Mouse (Mus musculus) kidney, adult 9 months (tissue): ENCODE measurements at regions not wholly inside any gene's neighbourhood (a gene's known extent, or its start where the extent isn't known, plus 50 kb on each side); places are given as distances from the start of the nearest gene placed in this dataset.

Experiments
- DNase-seq: peaks from one replicate; pipeline ENCODE4 v3.0.0; 2022

- DNase-seq: no peak
These were observed 230.3 kb downstream of the Parp8 start for GRCm38 (mm10) chr13:116795041-116795440.

DNA sequence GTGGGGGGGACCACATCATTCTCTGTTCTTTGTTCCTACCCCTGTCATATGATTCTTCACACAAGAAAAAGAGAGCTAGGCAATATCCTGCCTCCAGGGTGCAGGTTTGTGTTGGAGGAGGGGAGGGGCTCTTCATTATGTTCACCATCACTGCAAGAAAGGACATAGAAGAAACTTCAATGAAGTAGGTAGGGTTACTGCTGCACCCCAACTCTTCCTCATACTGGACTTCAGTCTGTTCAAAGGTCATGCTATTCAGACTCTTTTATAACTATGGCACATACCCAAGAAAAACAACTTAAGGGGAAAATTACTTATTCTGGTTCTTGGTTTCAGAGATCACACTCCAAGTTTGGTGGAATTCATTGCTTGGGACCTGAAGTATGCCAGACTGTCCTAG lies 243.7 kb downstream of the Parp8 start:
- DNase-seq: peak; percentile 30

- no peak for DNase-seq
These were observed 259.8 kb downstream of the Parp8 start for GRCm38 (mm10) chr13:116765491-116765890.

GRCm38 (mm10) chr13:116759912-116760311 lies 265.4 kb downstream of the Parp8 start:
- DNase-seq: no peak

- no peak for DNase-seq
These were observed 284.5 kb downstream of the Parp8 start for GRCm38 (mm10) chr13:116740825-116741224.

- DNase-seq: no peak
These were observed 301.8 kb downstream of the Parp8 start for GRCm38 (mm10) chr13:116723361-116724153.

GRCm38 (mm10) chr13:116714809-116715208 lies 310.5 kb downstream of the Parp8 start:
- peak; percentile 59 for DNase-seq

DNA sequence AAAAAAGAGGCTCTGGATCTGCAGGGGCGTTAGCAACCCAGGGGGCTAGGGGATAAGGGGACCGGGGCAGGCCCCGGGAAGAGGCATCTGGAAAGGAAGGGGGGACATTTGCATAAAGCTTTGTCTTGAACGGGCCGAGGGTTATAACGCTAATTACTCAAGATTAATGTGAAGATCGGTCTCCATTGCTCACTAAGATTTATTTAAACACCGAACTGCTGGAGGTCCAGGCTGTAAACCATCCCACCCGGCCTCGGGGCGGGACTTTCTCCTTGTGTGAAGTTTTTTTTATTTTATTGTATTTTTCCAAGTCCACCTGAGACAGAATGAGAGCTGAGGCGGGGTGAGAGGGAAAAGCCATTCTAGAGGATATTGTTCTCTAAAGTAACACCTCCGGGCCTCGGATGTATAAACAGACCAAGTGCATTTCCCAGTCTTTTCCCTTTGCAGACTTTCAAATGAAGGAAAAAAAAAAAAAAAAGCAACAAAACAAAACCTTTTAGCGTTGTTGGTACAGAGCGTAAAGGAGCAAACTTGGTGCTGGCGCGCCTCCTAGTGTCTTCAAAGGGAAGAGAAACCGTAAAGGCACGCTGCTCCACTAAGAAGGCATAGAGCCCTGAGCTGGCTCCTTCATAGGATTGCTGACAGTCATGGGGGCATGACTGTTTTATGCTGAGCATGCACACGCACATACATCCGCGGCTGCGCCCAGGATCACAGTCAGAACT lies 313.3 kb downstream of the Parp8 start:
- DNase-seq: peak; percentile 64

DNA sequence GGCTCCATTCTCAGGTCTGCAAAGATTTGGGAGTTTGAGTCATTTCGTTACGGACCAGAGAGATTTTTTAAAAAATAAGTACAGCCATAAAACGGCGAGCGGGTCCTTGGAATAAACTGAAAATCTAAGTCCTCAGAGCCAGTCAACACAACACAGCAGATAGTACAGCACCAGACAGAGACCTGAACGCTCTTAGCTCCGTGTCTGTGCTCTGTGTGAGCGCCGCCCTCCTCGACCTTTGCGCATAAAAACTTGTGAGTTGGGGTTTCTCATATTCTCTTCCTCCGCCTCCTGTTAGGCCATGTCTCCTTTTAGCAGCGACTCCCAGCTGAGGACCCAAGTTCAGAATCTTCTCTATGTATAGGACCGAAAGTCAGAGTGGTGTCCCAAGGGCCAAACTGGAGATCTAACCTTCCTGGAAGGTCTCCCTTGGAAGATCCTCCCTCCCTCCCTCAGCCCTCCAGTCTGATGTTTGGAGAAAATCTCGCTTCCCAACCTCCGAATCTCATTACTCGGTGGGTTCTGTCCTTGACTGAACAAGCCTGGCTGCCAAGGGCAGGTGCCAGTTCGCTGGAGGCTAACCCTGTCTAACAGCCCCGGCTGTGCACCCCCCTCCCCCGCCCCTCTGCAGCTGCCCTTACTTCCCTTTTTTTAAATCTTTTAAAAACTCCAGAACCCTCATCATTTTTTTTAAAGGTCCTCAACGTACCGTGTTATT lies 314.0 kb downstream of the Parp8 start:
- DNase-seq: no peak

- no peak for DNase-seq
These were observed 315.7 kb downstream of the Parp8 start for GRCm38 (mm10) chr13:116709671-116710070.

DNA sequence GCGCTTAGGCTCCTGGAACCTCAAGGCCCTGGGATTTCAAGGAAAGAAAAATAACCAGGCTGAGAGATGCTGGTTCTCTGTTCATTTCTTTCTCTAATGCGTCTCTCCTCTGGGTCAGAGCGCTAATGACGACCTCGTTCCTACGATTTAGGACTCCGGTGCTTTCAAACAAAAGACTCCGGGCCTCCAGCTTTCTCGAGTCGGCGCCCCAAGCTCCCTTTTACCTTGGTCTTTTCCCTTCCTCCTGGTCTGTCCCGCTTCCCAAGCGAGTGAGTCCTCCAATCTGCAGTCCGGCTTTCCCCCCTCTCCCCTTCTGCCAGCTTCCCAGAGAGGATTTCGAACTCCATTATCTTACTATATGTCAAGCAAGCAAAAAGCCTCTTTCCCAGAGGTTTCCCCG lies 316.5 kb downstream of the Parp8 start:
- no peak for DNase-seq

GRCm38 (mm10) chr13:116708456-116708780 lies 316.9 kb downstream of the Parp8 start:
- DNase-seq: no peak

DNA sequence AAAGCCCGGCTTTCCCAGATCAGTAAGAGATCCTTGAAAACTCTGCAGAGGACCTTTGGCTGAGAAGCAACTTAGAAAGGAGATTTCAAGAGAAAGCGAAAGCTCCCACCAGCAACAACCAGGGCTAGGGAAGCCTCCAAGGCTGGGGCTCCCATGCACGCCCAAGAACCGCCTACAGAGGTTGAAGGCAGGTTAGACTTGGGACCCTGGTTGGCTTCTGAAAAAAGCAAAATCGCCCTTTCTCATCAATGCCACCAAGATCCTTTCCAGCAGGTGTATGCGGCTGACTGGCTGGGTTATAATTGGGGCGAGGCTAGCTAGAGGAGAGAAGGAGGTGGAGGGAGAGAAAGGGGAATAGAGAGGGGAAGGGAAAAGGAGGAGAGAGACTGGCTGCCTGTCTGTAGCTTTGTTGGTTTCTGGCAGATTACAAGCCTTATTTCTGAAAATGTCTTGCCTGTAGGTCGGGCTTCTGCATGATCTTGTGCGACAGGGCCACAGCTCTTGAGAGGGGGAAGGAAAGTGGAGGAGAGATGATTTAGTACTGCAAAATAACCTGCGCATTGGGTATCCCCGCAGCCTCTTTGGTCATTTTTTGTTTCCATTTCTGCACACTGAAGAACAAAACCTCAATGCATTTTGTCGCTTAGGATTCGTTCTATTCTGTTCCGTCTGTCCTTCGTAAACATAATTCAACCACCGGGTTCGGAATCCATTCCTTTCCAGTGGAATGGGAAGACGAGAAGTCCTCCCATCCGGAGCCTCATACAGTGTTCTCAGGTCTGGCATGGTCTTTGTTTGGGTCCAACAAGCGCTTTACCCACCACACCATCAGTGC lies 317.5 kb downstream of the Parp8 start:
- no peak for DNase-seq

DNA sequence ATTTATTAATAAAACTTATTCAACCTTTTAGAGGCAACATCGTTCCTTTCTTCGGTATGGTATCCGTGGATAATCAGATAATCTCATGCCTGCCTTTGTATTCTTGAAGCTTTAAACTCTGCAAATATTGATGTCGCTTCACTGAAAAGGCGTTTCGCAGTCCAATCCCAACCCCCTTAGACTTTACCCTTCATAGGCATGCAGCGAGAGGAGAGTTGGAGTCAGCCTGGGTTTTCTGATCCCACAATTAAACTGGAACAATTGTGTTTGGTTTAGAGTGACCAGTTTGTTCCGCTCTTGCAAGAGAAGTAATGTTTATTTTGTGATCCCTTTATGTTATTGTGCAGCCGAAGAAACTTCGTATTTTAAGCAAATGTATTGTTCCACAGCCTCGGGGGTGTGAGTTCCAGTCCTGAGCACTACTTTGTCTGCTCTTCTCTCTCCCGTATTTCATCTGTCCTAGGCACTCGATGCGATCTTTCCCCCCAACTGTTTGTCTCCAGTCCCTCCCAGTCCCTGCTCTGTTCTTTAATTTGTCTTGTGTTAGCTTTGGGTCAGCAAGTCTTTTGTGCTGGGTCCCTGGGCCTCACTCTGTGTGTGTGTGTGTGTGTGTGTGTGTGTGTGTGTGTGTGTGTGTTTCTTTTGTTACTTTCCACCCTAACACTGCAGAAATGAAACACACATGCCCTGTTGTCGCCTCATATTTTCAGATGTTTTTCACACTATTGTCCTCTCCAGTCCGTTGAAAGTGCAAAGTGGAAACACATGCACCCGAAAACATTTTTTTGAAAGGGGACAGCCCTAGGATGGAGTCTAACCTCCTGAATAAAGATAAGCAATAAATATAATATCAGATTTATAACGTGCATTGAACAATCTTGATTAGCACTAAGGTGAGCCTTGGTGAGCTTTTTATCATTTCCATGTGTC lies 318.7 kb downstream of the Parp8 start:
- no peak for DNase-seq

GRCm38 (mm10) chr13:116705611-116706386 lies 319.5 kb downstream of the Parp8 start:
- DNase-seq: no peak

DNA sequence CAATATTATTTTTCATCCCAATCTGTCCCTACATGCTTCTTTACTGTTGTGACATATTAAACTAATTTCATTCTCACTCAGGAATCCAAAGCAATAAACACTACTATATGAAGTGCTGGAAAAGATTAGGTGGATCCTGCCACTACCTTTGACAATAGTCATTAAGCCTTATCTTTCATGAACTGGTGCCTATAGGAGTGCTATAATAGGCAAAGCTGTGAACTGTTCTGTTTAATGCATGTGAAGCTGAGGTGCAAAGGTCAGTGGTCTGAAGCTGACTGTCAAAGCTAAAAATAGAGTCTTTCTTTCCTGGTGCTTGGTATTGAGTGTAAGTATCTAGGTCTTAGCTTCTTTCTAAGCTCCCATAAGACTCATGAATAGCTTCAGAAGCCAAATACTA lies 336.6 kb downstream of the Parp8 start:
- DNase-seq: no peak
